Mouse (Mus musculus): ENCODE measurements around the gene Adarb2.

Adarb2 gene

DNA sequence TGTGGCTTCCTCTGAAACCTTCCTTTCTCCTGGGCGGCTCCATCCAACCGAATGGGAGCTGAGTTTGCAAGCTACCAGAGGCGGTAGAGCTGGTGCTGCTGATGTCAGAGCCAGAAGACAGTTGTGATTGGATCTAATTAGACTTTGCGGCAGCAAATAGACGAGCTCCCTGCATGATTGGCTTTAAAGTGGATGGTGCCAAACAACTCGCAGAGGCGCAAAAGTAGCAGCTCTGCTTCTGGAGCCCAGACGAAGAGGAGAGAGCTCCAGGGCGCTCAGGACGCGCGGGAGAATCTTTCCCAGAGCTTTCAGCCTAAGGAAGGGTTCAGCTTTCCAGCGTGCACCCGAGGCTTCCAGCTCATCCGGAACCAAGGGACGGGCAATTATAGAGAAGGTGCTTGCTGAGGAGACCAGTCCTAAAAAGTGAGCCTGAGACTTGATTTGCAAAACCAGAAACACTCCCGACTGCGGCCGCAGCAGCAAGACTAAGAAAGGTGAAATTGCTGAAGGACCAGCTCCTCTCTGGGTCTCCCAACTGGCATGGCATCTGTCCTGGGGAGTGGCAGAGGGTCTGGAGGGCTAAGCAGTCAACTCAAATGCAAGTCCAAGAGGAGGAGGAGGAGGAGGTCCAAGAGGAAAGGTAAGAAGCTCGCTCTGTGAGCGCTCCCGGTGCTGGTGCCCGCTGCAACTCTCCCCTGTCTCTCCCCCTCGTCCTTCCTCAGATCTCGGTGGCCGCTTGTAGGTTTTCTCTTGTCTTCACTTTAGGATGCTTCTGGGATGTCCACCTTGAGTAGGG, at the start of gene Adarb2:
Gene Adarb2 (plus strand): TSS at position 186 of the 796 bp plus-strand sequence.
- no peak for DNase-seq (ENCODE audit: low read depth)

DNA sequence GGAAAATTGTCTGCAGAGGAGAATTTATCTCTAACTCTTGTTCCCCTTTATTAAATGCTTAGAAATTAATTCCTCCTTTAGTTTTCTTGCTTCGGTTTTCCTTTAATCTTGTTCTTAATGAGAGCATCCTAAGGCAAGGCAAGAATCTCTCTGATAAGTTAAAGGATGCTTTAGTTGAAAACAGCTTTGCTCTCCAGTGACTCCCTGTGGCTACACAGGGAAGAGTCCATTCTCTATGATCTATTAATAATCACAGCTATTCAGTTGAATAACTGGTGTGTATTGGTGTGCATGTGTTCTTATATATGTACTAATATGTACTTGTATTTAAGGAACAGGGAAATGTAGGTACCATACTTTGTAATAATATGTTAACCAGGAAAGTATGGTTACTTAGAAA, 28.9 kb upstream of the Adarb2 start:
- DNase-seq (ENCODE audit: low read depth), result no peak

DNA sequence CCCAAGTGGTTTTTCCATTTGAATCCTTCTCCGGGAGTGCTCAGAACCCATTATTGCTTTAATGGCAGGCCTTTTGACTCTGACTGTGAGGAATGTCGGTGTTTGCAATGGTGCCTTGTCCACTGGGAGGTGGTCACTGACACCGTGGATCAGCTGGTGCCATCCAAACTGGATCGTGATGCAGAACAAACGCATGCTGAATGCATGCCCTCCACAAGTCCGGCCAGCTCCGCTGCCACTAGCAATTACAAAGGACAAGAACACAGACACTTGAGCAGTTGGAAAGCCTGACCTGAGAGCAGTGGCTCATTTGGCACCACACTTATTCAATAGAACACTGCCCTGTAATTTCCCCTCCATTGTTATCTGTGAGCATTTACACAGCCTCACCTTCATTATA, 10.7 kb upstream of the Adarb2 start:
- no peak for DNase-seq (ENCODE audit: low read depth)

DNA sequence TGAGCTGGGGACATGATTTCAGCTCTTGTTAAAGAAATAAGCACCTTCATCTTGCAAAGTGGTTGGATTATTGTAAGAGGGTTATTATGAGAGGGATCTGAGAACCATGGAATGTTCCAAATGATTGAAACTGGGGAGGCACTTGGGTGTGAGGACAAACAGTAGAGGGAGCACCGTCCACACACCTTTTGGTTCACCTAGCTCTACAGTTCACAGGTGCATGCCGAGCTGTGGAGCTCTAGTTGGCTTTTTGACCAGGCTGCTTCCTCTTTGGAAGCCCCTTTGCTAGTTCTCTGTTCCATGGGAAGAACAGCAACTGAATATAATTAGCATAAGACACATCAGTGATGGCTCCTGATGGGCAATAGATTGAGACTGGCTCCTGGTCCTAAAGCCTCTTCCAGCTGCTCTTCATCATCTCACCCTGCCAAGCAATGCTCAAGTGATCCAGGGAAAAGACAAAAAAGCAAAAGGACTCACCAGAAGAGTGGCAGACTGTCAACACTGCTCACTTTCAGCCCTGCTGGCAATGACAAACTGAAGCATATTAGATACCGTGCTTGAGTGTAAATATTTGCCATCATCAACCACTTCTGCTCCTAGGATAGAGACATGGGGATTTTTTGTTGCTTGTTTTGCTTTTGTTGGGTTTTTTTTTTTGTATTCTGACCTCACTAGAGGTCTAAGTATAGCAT, 3.3 kb upstream of the Adarb2 start:
- no peak for DNase-seq (ENCODE audit: low read depth)

DNA sequence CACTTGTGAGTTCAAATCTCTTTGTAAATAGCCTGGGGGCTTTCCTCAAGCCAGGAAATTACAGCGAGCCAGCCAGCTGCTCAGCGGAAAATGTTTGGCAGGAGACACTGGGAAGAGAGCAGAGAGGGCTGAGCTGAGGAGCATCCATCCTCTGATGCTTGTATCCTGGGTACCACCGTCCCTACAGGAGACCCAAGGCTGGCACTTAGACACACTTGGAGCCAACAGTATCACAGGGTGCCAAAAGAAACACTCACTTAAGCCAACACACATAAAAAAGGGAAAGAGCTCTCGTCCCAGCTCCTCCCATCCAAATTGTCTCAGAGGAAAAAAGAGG, 779 bp downstream of the Adarb2 start:
- DNase-seq (ENCODE audit: low read depth), result no peak

DNA sequence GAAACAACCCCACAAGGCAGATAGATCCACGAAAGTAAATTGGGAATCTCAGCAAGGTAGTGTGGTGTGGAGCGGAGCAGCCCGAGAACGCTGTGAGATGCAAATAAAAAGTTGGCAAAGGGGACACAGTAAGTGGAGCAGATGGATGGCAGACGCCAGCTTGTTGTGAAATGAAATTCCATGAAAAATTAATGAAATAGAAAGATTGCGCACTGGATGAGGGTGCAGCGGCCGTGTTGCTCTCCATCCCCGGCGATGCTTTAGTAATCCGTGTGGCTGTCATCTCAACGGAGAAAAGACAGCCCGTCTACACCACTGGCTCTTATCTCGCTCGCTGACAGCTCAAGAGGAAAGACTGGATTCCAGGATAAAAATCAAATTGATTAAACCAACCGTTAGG, 4.7 kb downstream of the Adarb2 start:
- no peak for DNase-seq (ENCODE audit: low read depth)

DNA sequence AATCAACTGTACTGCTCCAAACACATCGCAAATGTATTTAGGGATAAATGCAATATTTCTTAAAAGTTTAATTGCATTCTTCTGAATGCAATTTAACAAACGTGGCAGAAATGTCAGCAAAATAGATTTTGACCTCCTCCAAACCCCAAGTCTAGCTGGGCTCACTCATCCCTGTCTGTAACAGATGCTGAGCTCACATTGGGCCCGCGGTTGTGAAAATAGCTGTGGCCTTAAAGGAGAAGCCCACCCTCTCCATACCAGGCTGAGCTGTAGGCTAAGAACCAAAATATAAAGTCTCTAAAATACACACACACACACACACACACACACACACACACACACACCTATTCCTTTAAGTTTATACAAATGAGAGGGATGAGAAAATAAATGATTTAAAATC, 8.1 kb downstream of the Adarb2 start:
- DNase-seq (ENCODE audit: low read depth), result no peak

DNA sequence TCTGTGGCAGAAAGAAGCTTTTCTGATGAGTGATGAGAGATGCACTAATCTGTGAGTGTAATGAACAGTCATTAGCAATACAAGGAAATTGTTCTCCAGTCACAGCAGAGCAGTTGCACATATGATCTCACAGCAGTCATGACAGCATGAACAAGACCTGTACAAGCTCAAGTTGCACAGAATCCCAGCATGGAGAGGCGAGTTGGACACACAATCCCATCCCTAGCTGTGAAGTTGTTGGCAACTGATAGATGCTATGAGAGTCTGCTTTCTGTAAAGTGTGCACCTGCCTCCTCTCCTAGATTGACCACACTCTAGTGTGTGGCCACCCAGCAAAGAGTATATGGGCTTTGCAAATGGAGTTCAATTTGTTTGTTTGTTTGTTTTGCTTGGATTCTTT, 36.2 kb downstream of the Adarb2 start:
- DNase-seq (ENCODE audit: low read depth), result no peak

DNA sequence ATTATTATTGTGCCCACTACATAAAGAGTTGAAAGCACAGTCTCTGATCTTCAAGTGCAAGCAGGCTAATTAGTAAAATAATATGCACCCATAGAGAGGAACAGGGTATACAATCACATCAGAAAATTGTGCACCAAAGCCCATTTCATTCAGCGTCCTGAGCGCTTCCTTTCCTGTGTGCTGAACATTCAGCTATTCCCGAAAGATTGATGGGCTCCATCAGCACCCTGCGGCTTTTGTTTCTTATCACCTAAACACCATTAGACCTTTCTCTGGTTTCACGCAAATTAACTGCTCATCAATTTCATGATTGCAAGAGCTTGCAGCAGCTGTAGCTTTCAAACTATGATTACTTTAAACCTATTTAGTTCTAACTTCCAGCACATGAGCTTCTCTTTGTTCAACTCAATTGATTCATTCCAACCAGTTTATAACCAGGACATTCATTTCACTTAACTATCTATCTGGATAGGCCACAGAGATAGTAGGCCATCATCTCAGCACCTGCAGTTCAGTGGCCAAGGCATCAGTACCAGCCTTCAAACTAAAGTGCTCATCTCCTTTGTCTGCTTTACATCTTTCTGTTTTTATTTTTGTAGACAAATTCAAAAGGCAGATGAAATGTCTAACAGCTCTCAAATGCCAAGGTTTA, 45.5 kb downstream of the Adarb2 start:
- no peak for DNase-seq (ENCODE audit: low read depth)

DNA sequence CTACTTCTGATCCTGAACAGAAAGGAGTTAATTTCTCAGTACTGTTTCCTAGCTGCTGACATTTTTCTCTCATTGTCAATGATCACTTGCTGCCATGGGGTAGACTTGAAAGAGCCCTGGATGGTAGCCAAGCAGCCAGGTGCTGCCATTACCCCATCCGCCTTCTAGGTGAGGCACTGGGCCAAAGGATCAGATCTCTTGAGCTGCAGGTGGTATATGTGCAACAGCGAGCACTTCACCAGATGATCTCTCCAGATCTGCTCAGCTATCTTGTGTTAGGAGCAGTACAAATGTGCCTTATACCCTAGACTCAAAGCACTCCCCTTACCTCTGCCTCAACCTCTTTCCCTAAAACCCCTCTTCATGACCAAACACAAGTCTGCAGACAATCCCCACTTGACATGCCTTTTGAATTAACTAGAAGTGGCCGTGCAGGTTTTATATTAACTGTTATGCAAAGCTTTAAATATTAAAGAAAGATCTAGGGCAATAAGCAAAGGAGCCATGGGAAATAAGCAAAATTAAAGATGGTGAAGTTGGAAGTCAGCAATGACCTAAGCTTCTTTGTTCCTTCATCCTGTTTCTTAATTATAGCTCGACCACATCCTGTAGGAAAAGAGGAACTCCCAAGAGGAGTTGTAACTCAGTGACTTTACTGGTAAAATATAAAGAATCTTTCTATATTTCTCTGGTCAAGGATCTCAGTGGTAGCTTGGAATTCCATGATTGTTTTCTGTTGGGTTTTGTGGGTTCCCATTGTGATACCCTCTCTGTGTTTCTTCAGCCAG, 69.7 kb downstream of the Adarb2 start:
- no peak for DNase-seq (ENCODE audit: low read depth)

DNA sequence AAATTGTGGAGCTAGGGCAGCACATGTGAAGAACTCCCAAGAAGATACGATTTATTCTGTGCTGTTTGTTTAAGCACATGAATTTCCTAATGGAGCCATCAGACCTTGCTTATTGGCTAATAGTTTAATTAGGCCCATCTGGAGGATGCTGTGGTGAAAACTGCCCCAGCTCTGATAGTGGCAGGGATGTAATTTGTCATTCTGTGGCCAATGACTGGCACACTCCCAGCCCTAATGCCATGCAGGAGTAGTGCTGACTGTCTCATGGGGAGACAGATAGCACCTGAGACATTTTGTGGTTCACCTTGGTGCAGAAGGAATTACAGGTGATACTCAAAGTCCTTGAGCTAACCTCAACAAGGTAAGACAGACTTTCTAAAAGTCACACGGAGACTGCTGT, 80.5 kb downstream of the Adarb2 start:
- DNase-seq (ENCODE audit: low read depth), result no peak

DNA sequence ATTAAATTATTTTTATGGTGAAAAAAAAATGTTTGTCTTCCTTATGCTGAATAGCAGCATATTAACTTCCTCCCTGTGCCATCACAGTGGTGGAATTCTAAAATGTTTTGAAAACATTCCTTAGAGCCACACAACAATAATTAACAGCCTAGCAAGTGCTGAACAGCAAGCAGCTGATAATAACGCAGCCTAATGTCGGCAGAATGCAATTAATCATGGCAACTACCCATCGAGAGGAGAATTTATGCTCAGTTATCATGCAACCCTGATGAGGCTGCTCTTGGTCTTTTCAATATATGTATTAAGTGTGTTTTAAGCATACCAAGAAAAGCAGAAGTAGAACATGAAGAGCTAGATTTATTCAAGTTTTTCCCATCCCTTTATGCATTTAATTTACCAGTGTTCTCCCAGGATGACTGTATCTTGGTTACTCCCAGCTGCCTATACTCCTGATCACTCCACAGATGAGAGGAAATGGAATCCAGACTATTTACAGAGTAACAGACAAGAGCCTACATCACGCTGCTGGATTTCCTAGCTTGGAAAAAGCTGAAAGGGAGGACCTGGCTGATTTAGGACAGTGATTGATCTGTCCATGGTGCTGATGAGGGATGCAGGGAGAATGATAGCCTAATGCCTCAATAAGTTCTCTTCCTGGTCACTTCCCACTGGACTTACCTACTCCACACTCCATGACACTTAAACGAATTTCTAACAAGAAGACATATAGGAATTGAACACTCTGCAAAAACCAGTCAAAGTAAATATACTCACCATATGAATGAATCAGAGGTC, 113.9 kb downstream of the Adarb2 start:
- no peak for DNase-seq (ENCODE audit: low read depth)

DNA sequence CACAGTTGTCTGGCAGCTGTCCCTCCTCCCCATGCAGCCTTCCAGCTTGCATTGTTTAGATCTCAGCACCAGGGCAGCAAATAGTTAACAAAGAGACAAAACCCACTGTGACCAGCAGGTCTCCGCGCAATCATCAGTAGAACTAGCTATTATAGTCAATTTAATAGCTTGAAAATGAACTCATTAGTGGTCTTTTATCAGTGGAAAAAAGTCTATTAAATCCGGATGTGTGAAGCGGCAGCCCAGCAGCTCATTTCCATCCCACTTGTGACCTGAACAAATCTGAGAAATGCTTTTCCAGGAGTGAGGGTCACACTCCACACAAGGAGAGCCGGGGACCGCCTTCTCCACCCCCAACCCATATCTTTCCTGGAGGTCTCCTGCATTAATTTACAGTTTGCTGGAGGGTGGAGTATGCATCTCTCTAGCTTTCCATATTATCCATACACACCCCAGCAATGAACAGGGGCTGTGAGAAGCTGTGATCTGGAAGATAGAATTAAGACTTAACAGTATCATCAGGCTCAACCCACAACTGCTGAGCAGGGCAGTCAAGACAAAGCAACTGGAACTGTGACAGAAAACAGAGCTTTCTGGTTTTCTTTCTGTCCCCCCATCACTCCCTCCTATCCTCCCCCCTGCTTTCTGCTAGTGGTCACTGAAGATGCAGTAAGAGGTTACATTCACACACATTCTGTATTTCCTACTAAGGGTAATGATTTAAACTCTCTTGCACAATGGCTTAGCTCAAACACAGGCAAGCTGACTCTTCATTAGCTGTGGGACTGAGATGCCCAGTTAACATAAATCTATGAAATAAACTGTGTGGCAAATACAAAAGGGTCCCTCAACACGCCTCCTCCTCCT, 131.2 kb downstream of the Adarb2 start:
- DNase-seq (ENCODE audit: low read depth), result no peak

DNA sequence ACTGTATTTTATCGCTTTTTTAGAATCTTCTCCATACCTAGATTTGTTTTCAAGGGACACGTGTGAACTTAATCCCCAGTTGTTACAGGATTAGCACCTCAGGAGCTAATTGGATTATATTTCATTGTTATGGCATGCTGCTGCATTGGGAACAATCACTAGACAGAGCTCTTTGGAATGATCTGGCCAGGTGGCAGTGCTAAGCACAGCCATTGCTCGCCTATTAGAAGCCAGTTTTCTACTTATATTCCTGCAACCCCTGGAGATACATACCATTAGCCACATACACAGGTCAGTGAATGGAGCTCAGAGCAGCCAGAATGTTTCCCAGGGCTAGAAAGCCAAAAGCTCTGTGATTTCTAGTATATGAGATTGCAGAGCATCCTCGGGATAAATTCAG, 131.9 kb downstream of the Adarb2 start:
- DNase-seq (ENCODE audit: low read depth), result no peak

DNA sequence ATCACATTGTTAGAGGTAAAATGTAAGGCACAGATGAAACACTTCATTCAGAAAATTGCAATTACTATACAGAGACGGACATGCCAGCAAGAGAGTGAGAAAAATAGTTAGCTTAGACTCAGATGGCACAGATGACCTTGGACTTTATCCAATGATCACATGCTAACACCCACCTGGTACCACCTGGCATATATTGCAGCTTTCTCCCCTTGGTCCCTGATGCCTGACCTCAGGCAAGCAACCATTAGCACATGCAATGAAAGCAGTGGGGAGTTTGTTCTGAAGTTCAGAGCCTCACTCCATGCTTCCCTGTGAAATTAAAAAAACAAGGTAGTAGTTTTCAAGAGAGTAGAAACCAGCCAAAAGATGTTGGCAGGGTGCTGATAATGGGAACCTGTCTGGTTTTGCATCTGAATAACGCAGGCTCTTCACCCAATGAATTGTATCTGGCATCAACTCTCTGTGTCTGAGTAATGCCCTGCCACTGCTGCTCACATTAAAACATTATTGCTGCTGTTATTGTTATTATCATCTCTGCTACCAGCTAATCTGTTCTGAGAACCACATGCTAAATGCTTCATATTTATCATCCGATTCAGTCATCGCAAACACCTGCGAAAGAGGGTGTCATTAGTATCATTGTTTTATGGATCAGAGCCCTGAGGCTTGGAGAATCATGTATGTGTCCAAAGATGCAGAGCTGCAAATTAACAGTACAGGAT, 138.6 kb downstream of the Adarb2 start:
- DNase-seq (ENCODE audit: low read depth), result no peak

DNA sequence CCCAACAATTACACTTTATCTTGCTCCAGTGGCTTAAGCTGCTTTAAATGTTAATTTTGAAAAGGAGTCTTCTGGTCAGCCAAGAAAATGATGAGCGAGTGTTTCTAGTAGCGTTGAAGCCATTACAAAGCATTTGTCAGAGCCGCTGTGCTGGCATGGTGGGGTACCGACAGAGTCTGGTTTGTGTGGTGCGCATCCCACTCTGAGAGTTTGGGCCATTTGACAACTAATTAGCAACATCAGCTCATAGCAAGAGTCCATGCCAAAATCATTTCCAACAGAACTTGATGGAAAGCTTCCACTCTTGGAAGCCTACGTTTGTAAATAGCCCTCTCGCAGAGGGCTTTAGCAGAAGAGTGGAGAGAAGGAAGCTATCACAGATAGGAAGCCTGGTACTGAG, 144.5 kb downstream of the Adarb2 start:
- no peak for DNase-seq (ENCODE audit: low read depth)

DNA sequence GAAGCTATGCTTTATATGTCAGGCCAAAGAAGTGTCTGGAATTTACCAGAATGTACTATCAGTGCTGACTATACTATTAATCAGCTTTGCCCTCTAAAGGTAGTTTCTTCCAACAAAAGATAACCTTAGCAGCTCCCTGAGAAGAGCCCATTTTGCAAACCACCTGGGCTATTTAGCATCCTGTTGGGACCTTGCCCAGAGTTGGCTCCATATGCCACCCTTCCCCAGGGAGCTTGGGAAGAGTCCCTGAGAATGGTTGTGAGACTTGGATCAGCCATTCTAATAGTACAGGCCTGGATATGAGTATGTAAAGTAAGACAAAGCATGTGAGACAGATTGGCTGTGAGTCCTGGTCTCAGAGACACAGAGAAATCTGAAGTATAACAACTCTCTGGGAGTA, 149.7 kb downstream of the Adarb2 start:
- DNase-seq (ENCODE audit: low read depth), result no peak

DNA sequence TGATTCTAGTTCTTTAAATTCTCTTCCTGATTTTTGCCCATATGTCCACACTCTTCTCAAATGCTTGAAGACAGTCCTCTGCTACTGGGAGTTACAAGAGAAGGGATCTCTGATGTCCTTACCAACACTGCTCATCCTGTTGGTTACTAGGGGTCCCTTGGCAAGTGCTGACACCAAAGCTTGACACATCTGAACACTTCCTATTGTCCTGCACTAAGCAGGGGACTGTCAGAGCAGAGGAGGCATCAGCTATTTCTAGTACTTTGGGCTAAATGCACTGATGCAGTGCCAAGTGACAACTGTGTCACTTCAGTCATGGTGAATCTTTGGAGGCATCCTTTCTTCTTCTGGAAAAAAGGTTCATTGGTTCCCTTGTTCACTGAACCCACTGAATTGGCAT, 150.3 kb downstream of the Adarb2 start:
- no peak for DNase-seq (ENCODE audit: low read depth)

DNA sequence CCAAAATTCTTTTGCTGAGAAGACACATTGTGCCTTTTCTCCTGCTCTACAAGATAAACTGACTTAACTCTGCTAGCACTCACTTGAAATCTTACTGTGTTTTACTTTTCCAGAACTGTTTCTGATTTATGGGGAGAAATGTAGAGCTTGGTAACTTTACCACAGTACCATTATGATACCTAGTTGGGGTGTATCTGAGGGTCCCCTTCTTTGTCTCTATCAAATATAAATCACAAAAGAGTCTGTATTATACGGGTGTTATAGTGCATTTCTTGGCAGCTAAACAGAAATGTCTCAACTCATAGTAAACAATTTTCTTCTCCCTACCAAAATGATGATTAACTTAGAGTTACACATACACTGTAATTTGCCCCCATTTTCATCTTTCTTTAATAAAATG, 162.9 kb downstream of the Adarb2 start:
- no peak for DNase-seq (ENCODE audit: low read depth)

DNA sequence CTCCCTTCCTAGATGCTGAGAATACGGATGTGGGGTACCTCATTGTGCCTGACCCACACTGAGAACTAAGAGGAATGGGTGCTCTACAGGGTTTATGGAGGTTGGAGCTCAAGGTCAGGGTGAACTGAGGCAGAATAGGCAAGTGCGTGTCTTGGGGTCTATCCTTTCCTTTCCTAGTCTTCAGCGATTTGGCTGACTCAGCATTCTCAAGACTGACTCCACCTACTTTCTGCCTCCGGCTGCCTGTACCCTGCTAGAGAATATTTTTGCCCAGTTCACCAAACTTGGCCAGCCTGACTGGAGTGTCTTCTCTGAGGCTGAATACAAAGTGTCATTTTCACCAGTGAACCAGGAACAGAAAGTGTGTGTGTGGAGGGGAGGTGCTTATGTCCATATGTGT, 163.4 kb downstream of the Adarb2 start:
- DNase-seq (ENCODE audit: low read depth), result no peak

Measured in c-Kit-positive CD71-positive TER-119-negative erythroid progenitor cells, embryonic 14.5 days (primary cell).